Mouse (Mus musculus) layer of hippocampus, adult 18-20 months (tissue): ENCODE data around the gene Bank1. TPM values are rescaled to one million over a fixed set of nuclear protein-coding genes. Genes with fewer than 3 reads are reported as not detected.

Source experiments
- DNase-seq, 2 experiments: peaks; one replicate each; pipeline ENCODE4 v3.0.0; 2022; ENCODE audit warnings: low spot score in 2 of 2
- total RNA-seq, 2 experiments: library from RNA; stranded (reverse); gene quantifications; 2 replicates each; pipeline ENCODE4 v1.2.3; 2021

Gene Bank1
- total RNA-seq, 2 experiments from 2014 or later, result 1.2 to 1.4 TPM

GRCm38 (mm10) chr3:136017517-136017916, 308.3 kb downstream of the Bank1 start:
- no peak for DNase-seq

DNA sequence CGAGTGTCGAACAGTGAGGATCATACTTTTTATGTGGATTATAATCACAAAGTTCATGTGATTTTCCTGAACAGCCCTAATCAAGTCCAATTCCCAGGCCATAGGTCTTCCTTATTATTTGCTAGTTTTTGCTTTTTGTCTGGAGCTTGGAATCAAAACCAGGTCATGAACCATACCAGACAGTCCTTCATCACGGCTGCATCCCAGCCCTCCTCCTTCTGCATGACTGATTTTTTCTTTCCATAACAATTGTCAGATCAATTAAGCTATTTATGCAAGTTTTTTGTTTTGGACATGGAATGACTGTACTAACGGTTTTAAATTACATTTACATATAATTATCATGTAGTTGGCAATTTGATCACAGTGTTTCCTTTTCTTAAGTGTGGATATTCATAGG, 315.2 kb downstream of the Bank1 start:
- DNase-seq, result no peak

- DNase-seq, result peak; percentile 77 to 95
Measured at GRCm38 (mm10) chr3:136007846-136008245, 318.0 kb downstream of the Bank1 start.

GRCm38 (mm10) chr3:136007081-136007828, 318.6 kb downstream of the Bank1 start:
- DNase-seq, result peak in 1 of 2 experiments; percentile 37
